Mouse (Mus musculus) kidney, embryonic 14.5 days (tissue): Measurements from ENCODE around the gene B130006D01Rik. TPM values are rescaled to one million over a fixed set of nuclear protein-coding genes. Genes with fewer than 3 reads are reported as not detected.

Experiments used
- ATAC-seq: fragments of 200-750 bp; cut with Nextera tagmentation; 2 replicates; pipeline ENCODE4 v1.8.0; 2017; ENCODE audit warnings: moderate number of reproducible peaks, mild to moderate bottlenecking, moderate TSS enrichment, moderate library complexity; ENCODE audit not compliant: low FRiP score, low TSS enrichment
- H3K27ac ChIP-seq: fragments of 300-500 bp; sonication (generic); 2 replicates; pipeline ENCODE4 v1.5.1; 2014; ENCODE audit warnings: low read depth, mild to moderate bottlenecking, low read length, moderate library complexity, mixed read lengths
- H3K27me3 ChIP-seq: fragments of 300-500 bp; sonication (generic); 2 replicates; pipeline ENCODE4 v1.6.1; 2014; ENCODE audit warnings: mild to moderate bottlenecking, low read length; ENCODE audit not compliant: control insufficient read depth, insufficient read depth
- H3K36me3 ChIP-seq: fragments of 300-500 bp; sonication (generic); 2 replicates; pipeline ENCODE4 v1.6.1; 2014; ENCODE audit warnings: low read length, mixed read lengths; ENCODE audit not compliant: control insufficient read depth, insufficient read depth
- H3K4me1 ChIP-seq: fragments of 300-500 bp; sonication (generic); 2 replicates; pipeline ENCODE4 v1.6.1; 2014; ENCODE audit warnings: low read length, mixed read lengths; ENCODE audit not compliant: control insufficient read depth, insufficient read depth
- H3K4me2 ChIP-seq: fragments of 300-500 bp; sonication (generic); replicated peaks from 2 replicates; pipeline ENCODE4 v1.6.1; 2014; ENCODE audit warnings: low read depth, mild to moderate bottlenecking, low read length
- H3K4me3 ChIP-seq: fragments of 300-500 bp; sonication (generic); 2 replicates; pipeline ENCODE4 v1.5.1; 2014; ENCODE audit warnings: mild to moderate bottlenecking, low read length
- H3K9ac ChIP-seq: fragments of 300-500 bp; sonication (generic); 2 replicates; pipeline ENCODE4 v1.6.1; 2014; ENCODE audit warnings: low read depth, mild to moderate bottlenecking, low read length, moderate library complexity
- H3K9me3 ChIP-seq: fragments of 300-500 bp; sonication (generic); 2 replicates; pipeline ENCODE4 v1.6.1; 2016; ENCODE audit warnings: low read length; ENCODE audit not compliant: control insufficient read depth
- WGBS: fragments of 180-500 bp; shearing (Covaris S2); extraction: QIAGEN DNeasy Blood & Tissue Kit; methylation state at CpG from one replicate; pipeline ENCODE4 v1.1.7; 2014; 5-methylcytosine and 5-hydroxymethylcytosine counted together
- polyA plus RNA-seq: library from polyadenylated mRNA; unstranded; fragments of >200 nt; fragmentation: Nextera tagmentation; extraction: Ambion mirVana; gene quantifications from 2 replicates; pipeline ENCODE4 v1.2.1, GENCODE M21; 2014

The B130006D01Rik gene
- polyA plus RNA-seq, 1 experiment from 2014 or later, result 1.6 TPM

GRCm38 (mm10) chr11:95726156-95726555 is 2.8 kb downstream of the B130006D01Rik start:
- no peak overlapping the region for H3K4me3 ChIP-seq
- H3K9me3 ChIP-seq, result no peaks in the 10 kb centered on the region
- no peak overlapping the region for H3K27ac ChIP-seq
- no peak for ATAC-seq
- 77% methylated on average over 4 of the region's 4 CpGs for WGBS
- H3K4me2 ChIP-seq, result no peak overlapping the region
- no peaks in the 10 kb centered on the region for H3K27me3 ChIP-seq
- H3K4me1 ChIP-seq, result no peaks in the 10 kb centered on the region
- no peak overlapping the region for H3K9ac ChIP-seq
- H3K36me3 ChIP-seq, result no peaks in the 10 kb centered on the region

GRCm38 (mm10) chr11:95727947-95728346 is 4.6 kb downstream of the B130006D01Rik start:
- Histone ChIP-seq H3K4me1 (no peaks in the 10 kb centered on the region), H3K4me3 (no peak overlapping the region), H3K9me3 (no peaks in the 10 kb centered on the region), H3K9ac (no peak overlapping the region), H3K4me2 (no peak overlapping the region), H3K27ac (no peak overlapping the region), H3K27me3 (no peaks in the 10 kb centered on the region), H3K36me3 (no peaks in the 10 kb centered on the region)
- 87% methylated on average over 5 of the region's 5 CpGs for WGBS
- ATAC-seq, result no peak

- no peaks in the 10 kb centered on the region for H3K4me1 ChIP-seq
- H3K36me3 ChIP-seq, result no peaks in the 10 kb centered on the region
- no peak overlapping the region for H3K27ac ChIP-seq
- no peak overlapping the region for H3K4me2 ChIP-seq
- H3K4me3 ChIP-seq, result no peak overlapping the region
- 83% methylated on average over 12 of the region's 12 CpGs for WGBS
- H3K27me3 ChIP-seq, result no peaks in the 10 kb centered on the region
- no peak overlapping the region for H3K9ac ChIP-seq
- ATAC-seq, result no peak
- no peaks in the 10 kb centered on the region for H3K9me3 ChIP-seq
Observed at GRCm38 (mm10) chr11:95728916-95729907, 5.8 kb downstream of the B130006D01Rik start.

GRCm38 (mm10) chr11:95734485-95734884 is 11.1 kb downstream of the B130006D01Rik start:
- 93% methylated on average over 2 of the region's 2 CpGs for WGBS
- Histone ChIP-seq H3K27me3 (no peaks in the 10 kb centered on the region), H3K4me1 (no peaks in the 10 kb centered on the region), H3K27ac (no peak overlapping the region), H3K4me3 (no peak overlapping the region), H3K9ac (no peak overlapping the region), H3K9me3 (no peaks in the 10 kb centered on the region; the same call in 1 of the 2 replicates), H3K4me2 (no peak overlapping the region), H3K36me3 (no peaks in the 10 kb centered on the region)
- no peak for ATAC-seq

- WGBS, result 94% methylated on average over 3 of the region's 3 CpGs
- Histone ChIP-seq H3K27me3 (no peaks in the 10 kb centered on the region), H3K27ac (no peak overlapping the region), H3K9ac (no peak overlapping the region), H3K9me3 (no peaks in the 10 kb centered on the region; the same call in 1 of the 2 replicates), H3K36me3 (no peaks in the 10 kb centered on the region), H3K4me2 (no peak overlapping the region), H3K4me1 (no peaks in the 10 kb centered on the region), H3K4me3 (no peak overlapping the region)
- ATAC-seq, result no peak
Observed at GRCm38 (mm10) chr11:95737811-95738210, 14.4 kb downstream of the B130006D01Rik start.

- no peaks in the 10 kb centered on the region for H3K4me1 ChIP-seq
- ATAC-seq, result no peak
Observed at GRCm38 (mm10) chr11:95744521-95744920, 21.1 kb downstream of the B130006D01Rik start.

GRCm38 (mm10) chr11:95746821-95747220 is 23.4 kb downstream of the B130006D01Rik start:
- no peak for ATAC-seq
- WGBS, result 90% methylated on average over 4 of the region's 4 CpGs
- Histone ChIP-seq H3K36me3 (peaks cover 18% of the 10 kb centered on the region), H3K4me3 (no peak overlapping the region), H3K4me1 (no peaks in the 10 kb centered on the region), H3K27ac (no peak overlapping the region), H3K27me3 (no peaks in the 10 kb centered on the region), H3K9ac (no peak overlapping the region), H3K9me3 (no peaks in the 10 kb centered on the region), H3K4me2 (no peak overlapping the region)

More at GRCm38 (mm10) chr11:95744521-95744920, 21.1 kb downstream of the B130006D01Rik start:
- Histone ChIP-seq H3K4me3 (no peak overlapping the region), H3K4me2 (no peak overlapping the region), H3K27ac (no peak overlapping the region), H3K36me3 (peaks cover 7% of the 10 kb centered on the region), H3K27me3 (no peaks in the 10 kb centered on the region), H3K9ac (no peak overlapping the region), H3K9me3 (no peaks in the 10 kb centered on the region)
- 95% methylated on average over 2 of the region's 2 CpGs for WGBS

- no peaks in the 10 kb centered on the region for H3K9me3 ChIP-seq
- no peak overlapping the region for H3K4me2 ChIP-seq
- WGBS, result 90% methylated on average over 5 of the region's 5 CpGs
- peaks cover 31% of the 10 kb centered on the region for H3K36me3 ChIP-seq
- no peak overlapping the region for H3K27ac ChIP-seq
- H3K4me1 ChIP-seq, result no peaks in the 10 kb centered on the region
- H3K4me3 ChIP-seq, result no peak overlapping the region
- H3K27me3 ChIP-seq, result no peaks in the 10 kb centered on the region
- H3K9ac ChIP-seq, result no peak overlapping the region
- ATAC-seq, result no peak
Observed at GRCm38 (mm10) chr11:95748331-95748730, 24.9 kb downstream of the B130006D01Rik start.

GRCm38 (mm10) chr11:95749619-95750018 is 26.2 kb downstream of the B130006D01Rik start:
- H3K27ac ChIP-seq, result no peak overlapping the region
- H3K27me3 ChIP-seq, result no peaks in the 10 kb centered on the region
- WGBS, result 90% methylated on average over 15 of the region's 15 CpGs
- peaks cover 41% of the 10 kb centered on the region for H3K36me3 ChIP-seq
- H3K4me1 ChIP-seq, result no peaks in the 10 kb centered on the region
- no peak overlapping the region for H3K4me2 ChIP-seq
- H3K4me3 ChIP-seq, result no peak overlapping the region
- H3K9ac ChIP-seq, result no peak overlapping the region
- no peak for ATAC-seq
- H3K9me3 ChIP-seq, result no peaks in the 10 kb centered on the region
